Mouse (Mus musculus): ENCODE data around the gene Misp.

Misp gene

DNA sequence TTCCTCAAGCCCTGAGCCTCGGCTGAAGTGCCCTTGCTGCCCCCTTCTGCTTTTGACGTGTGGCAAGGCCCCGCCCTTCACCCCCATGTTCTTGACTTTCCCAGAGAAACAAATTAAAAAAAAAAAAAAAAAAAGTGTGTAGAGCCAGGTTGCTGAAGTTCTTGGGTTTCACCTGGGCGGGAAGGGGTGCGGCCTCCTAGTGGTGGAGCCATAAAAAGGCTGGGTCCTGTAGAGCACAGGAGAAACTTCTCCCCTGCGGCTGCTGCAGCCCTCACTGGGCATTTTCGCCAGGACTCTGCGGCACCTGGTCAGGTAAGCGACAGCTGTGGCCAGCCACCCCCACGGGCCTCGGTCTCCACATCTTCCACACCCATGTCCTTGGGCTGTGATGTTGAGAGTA, at the start of gene Misp:
Misp (plus strand) TSS at position 208 of the 400 bp plus-strand sequence.
- DNase-seq: no peak

- no peak for DNase-seq
Measured at GRCm38 (mm10) chr10:79772320-79772719, 48.5 kb upstream of the Misp start.

DNA sequence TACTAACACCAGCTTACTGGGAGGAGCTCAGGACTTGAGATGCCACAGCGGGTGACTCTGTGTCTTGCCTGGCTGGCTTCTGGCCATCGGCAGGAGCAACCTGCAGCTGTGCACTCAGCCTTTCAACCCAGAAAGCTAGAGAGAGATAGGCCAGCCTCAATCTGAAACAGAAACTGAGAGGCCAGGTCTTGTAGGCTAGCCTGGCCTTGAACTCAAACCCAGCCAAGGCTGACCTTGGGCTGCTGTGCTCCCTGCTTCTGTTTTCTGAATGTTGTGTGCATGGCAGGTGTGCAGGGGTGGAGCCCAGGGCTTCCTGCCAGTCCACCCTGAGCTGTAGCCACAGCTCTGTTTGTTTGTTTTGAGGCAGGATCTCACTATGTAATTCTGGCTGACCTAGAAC, 47.6 kb upstream of the Misp start:
- no peak for DNase-seq

GRCm38 (mm10) chr10:79774486-79775279, 46.1 kb upstream of the Misp start:
- peak; percentile 46 to 47 for DNase-seq

DNA sequence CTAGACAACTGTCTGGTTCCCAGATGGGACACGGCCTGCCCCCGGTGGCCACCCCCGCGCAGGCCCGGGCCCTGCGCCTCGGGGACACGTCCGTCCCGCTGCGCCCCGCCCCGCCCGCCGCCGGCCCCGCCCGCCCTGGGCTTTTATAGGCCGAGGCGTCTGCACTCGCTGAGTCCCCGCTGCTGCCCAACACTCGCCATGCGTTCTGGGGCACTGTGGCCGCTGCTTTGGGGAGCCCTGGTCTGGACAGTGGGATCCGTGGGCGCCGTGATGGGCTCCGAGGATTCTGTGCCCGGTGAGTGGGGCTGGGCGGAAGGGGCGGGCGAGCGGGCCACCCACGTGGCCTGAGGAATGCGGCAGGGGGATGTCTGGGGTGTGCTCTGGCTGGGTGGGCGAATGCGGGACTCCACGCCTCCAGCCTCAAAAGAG, 43.7 kb upstream of the Misp start, which contains the start of gene Fstl3:
Fstl3 (plus strand) TSS at position 170 of the 429 bp plus-strand sequence.
- DNase-seq: no peak

DNA sequence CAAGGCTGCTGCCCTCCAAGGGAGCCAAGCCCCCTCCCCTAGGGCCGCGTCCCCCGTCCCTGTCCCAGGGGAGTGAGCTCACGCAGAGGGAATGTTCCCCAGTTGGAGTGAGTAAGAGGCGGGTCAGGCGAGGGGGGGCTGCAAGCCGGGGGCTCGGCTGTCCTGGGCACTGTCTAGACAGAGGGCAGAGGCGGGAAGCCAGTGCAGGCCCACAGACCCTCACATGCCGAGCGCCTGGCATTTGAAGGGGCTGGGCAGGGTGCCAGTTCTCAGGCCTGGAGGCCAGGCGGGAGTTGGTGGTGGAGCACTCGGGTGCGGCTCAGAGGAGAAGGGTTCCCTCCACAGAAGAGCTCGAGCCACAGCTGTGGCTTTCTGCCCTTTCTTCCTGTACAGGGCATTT, 42.8 kb upstream of the Misp start:
- no peak for DNase-seq

DNA sequence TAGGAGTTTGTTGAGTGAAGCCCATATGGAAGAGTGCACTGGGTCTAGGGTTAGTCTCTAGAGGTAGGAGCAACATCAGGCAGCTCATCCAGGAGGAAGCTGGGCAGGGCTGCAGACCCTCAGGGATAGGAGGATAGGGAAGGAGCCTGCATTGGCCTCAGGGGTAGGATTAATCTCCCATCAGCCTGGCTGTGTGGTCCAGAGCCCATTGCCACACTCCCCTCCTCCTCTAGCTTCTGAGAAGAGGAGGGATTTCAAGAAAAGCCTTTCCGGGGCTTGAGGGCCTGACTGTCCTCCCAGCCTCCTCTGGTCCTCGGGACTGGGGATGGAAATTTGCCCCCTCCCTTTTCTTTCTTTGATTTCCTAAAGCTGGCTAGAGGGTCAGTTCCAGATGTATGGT, 41.6 kb upstream of the Misp start:
- DNase-seq: no peak

DNA sequence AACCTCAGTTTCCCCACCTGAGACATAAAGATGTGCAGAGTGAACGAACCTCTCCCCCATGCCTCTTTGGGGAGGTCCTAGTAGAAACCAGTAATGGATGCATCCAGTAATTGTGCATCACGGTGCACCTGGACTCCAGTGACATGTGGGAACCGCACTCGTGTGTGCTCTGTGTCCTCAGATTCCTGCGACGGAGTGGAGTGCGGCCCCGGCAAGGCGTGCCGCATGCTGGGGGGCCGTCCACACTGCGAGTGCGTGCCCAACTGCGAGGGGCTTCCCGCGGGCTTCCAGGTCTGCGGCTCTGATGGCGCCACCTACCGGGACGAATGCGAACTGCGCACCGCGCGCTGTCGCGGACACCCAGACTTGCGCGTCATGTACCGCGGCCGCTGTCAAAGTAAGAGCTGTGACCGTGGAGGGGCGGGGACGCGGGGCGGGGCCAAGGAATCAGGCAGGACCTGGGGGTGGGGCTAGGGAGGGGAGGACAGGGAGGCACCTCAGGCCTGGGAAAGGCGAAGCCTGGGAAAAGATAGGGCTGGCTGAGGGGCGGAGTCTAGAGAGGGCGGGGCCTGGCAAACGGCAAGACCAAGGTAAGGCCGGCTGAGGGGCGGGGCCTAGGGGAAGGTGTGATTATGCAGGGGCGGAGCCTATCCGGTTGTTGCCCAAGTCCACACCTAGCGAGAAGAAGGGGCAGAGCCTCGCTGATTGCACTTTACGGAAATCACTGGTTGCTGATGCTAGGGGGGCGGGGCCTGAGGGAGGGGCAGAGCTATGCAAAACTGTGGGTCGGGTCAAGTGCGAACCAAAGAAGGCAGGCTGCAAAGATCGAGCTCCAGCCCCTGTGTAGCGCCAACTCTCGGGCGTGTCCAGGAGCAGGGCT, 40.8 kb upstream of the Misp start:
- DNase-seq: peak; percentile 98

DNA sequence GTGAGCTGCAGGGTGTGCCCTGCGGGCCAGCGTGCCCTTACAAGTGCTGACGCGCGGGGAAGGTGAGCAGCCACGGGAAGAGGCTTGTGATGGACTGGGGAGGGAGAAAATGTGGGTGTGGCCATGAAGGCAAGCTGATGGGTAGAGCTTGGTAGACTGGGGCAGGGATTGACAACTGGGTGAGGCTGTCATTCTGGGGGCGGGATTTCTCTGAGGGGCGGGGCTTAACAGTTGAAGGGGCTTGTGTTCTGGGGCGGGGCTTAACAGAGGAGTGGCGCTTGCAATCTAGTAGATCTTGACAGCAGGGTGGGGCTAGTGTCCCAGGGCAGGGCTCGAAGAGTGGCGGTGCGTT, 40.1 kb upstream of the Misp start:
- peak in 1 of 2 experiments; percentile 82 for DNase-seq

GRCm38 (mm10) chr10:79781139-79781538, 39.6 kb upstream of the Misp start:
- DNase-seq: no peak

GRCm38 (mm10) chr10:79781956-79782355, 38.8 kb upstream of the Misp start:
- DNase-seq: no peak

- no peak for DNase-seq
Measured at GRCm38 (mm10) chr10:79783050-79783449, 37.7 kb upstream of the Misp start.

- DNase-seq: peak; percentile 77 to 79
Measured at GRCm38 (mm10) chr10:79783920-79784800, 36.6 kb upstream of the Misp start.

DNA sequence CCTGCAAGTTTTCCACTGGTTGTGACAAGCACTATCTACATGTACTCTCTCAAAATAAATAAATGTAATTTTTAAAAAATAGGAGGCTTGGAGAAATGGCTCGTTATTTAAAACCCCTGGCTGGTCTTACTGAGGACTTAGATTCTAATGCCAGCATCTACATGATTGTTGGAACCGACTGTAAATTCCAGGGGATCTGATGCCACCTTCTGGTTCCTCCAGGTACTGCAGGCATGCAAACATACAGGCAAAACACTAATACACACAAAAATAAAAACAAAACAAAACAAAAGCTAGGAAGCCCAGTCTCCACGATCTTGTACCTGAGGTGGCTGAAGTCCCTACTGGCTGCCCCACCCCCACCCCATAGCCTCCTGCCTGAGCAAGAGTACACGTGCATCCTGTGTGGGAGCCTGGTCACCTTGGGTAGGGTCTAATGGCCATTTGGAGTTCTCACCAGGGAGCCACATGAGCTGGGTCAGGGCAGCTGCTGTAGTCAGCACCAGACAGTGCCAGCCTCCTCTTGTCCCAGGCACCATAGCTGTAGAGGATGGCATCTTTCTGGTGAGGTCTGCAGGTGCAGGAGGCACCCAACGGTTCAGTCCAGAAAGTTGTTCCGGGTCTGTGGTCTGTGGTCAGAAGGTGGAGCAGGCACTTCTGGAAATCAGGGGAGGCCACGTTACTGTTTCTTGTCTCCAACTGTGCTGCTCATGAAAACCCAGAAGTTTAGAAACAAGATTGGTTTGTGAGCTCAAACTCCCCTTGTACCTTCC, 32.2 kb upstream of the Misp start:
- DNase-seq: peak; percentile 87 to 90

DNA sequence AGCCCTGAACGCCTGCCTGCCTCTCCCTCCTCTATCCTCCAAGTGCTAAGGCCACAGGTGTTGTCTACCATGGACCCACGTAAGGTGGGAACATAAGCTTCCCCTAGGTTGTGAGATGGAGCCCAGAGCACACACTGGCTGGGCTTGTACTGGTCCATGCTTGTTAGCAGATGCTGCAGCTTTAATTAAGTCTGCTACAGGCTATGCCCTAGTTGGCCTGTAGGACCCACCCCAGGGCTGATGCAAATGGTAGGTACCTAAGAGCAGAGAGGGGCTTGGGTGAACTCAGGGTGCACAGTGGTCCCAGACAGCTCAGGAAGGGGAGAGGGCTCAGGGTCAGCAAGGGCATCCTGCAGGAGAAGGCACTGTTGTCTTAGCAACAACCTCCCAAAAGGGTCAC, 31.2 kb upstream of the Misp start:
- no peak for DNase-seq

DNA sequence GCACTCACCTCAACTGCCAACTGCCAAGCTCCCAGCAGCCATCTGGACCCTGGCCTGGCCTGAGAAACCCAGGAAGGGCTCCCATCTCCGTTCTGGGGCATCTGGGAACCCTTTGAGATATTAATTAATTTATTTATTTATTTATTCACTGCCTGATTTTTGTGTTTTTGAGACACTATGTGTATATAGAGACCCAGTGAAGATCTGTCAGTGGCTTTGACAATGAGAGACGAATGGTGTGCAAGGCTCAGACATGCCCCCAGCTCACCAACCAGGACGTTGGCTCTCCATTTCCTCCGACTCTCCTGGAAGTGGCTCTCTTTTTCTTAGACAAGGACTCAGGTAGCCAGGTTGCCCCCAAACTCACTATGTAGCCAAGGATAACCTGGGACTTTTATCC, 29.9 kb upstream of the Misp start, which contains the start of gene Prss57:
Prss57 (minus strand) TSS at position 101 of the 400 bp plus-strand sequence.
- DNase-seq: no peak

DNA sequence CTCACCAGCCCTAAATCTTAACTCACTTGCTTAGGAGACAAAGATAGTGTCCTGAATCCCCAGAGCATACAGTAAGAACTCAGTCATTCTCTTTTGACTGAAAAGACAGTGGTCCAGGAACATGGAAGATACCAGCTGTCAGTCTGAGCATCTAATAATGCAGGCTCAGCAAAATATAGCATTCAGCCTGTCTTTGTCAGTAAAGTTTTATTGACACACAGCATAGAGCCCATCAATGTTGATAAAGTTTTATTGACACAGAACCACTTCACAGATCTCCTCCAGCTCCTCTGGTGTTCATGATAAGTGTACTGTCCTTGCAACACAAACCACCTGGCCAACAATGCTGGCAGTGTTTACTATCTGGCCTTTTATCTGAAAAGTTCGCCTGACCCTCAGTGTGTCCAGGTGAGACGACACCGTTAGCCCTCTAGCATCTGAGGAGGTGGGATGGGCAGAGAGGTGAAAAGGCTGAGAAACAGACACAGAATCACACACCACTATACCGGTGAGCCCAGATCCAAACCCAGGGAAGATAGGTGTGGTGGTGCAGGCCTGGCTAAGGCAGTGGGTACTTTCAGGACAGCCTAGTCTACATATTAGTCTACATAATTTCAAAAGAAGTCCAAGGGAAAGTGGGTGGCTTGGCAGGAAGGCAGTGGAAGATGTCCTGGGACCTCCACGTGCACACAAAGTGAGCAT, 28.3 kb upstream of the Misp start:
- DNase-seq: no peak

GRCm38 (mm10) chr10:79793051-79793737, 27.6 kb upstream of the Misp start, which contains the start of gene Palm:
Gene Palm (plus strand): TSS chr10:79793572.
- DNase-seq: peak; percentile 82 to 87

- DNase-seq: no peak
Measured at GRCm38 (mm10) chr10:79793738-79794490, 26.9 kb upstream of the Misp start.

DNA sequence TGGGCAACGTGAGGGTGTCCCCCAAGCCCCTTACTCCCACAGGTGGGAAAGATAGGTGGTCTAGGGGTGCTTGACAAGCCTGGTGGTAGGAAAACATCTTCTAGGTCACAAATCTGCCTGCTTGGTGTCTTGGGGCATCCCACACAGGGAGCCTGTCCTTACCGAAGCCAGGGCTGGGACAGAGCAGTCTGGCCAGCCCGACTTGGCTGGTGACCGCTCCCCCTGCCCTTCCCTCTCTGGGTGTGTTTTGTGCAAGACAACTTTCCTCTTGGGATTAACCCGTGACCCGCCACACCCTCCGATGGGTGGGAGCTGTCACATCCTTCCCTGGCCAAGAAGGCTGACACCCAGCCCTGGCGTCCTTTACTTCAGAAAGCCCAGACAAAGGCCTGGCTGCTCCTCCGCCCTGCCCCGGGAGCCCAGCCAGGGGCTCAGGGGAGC, 26.3 kb upstream of the Misp start:
- DNase-seq: no peak

Measured in B cell, adult 2 months (primary cell).